Mouse (Mus musculus) MEL (cell line): ENCODE measurements around the gene Aplp2.

ENCODE experiments used
- CTCF ChIP-seq, 3 experiments: IDR thresholded peaks in 2 of 3; conservative IDR thresholded peaks in 1 of 3; 2 replicates each; pipeline ENCODE4 v1.5.1; 2011 to 2012; ENCODE audit warnings: low read length in 3 of 3, low read depth in 2 of 3, mild to moderate bottlenecking in 2 of 3, improper control_type of control experiment in 1 of 3, inconsistent platforms in 1 of 3, mixed read lengths in 1 of 3, moderate library complexity in 1 of 3; ENCODE audit not compliant: control insufficient read depth in 1 of 3, insufficient read depth in 1 of 3, poor library complexity in 1 of 3, severe bottlenecking in 1 of 3
- MAX ChIP-seq: IDR thresholded peaks from 2 replicates; pipeline ENCODE4 v1.6.1; 2011; ENCODE audit warnings: low read length, improper control_type of control experiment

DNA sequence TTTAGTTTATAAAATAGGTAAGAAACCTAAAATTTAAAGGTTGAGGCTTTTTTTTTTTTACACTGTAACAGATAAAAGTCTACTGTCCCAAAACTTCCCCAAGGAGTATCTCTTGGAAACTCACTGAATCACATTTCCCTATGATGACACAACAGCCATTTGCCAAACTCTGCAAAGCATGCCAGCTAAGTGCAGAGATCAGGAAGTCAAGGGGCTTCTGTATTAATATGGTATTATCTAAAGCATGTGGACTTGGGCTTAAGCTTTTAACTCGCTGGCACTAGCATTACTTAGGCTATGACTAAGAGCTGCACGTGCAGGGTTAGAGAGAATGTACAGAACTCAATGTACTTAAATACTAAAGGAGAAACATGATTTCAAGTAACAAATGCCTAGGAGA, 22.4 kb downstream of the Aplp2 start:
- TF ChIP-seq CTCF (IDR thresholded peaks at IDR 0.05 in 2 of 3, conservative IDR thresholded peaks at IDR 0.05 in 1 of 3; ENCODE audit: control insufficient read depth in 1 of 3, insufficient read depth in 1 of 3, low read depth in 2 of 3, low read length in 3 of 3, poor library complexity in 1 of 3, severe bottlenecking in 1 of 3) = no peak
- no peak for TF ChIP-seq MAX
